Mouse (Mus musculus): Measurements from ENCODE around the gene Slc31a2.
"Not testable (repeated sequence)": the region's sequence is repeated elsewhere in the genome, so short reads cannot be mapped to it uniquely, and the experiment has no call there.

Slc31a2 gene

GRCm38 (mm10) chr4:62262276-62262675 lies at the start of gene Slc31a2:
Gene Slc31a2 (plus strand): TSS chr4:62262562.
- no peak for DNase-seq

GRCm38 (mm10) chr4:62213490-62213889 lies 48.9 kb upstream of the Slc31a2 start:
- no peak for DNase-seq

- DNase-seq = peak; percentile 32
Measured at GRCm38 (mm10) chr4:62228391-62228790, 34.0 kb upstream of the Slc31a2 start.

- DNase-seq = peak; percentile 13
Measured at GRCm38 (mm10) chr4:62229448-62229847, 32.9 kb upstream of the Slc31a2 start.

- no peak for DNase-seq
Measured at GRCm38 (mm10) chr4:62230153-62230552, 32.2 kb upstream of the Slc31a2 start.

GRCm38 (mm10) chr4:62230769-62231168 lies 31.6 kb upstream of the Slc31a2 start, which contains the start of gene Zfp37:
Gene Zfp37 (minus strand): TSS chr4:62231047.
- DNase-seq = no peak

GRCm38 (mm10) chr4:62240586-62240985 lies 21.8 kb upstream of the Slc31a2 start:
- no peak for DNase-seq

- no peak for DNase-seq
Measured at GRCm38 (mm10) chr4:62248328-62248727, 14.0 kb upstream of the Slc31a2 start.

GRCm38 (mm10) chr4:62250896-62251544 lies 11.3 kb upstream of the Slc31a2 start:
- no peak for DNase-seq

- no peak for DNase-seq
Measured at GRCm38 (mm10) chr4:62251776-62252175, 10.6 kb upstream of the Slc31a2 start.

- DNase-seq = no peak
Measured at GRCm38 (mm10) chr4:62254551-62254950, 7.8 kb upstream of the Slc31a2 start.

GRCm38 (mm10) chr4:62256931-62257330 lies 5.4 kb upstream of the Slc31a2 start:
- peak; percentile 26 for DNase-seq

GRCm38 (mm10) chr4:62263133-62263844 lies 927 bp downstream of the Slc31a2 start:
- DNase-seq = peak; percentile 26

GRCm38 (mm10) chr4:62265154-62265836 lies 2.9 kb downstream of the Slc31a2 start:
- DNase-seq = no peak

- DNase-seq = not testable (repeated sequence)
Measured at GRCm38 (mm10) chr4:62266016-62266415, 3.7 kb downstream of the Slc31a2 start.

- no peak for DNase-seq
Measured at GRCm38 (mm10) chr4:62267101-62267500, 4.7 kb downstream of the Slc31a2 start.

- DNase-seq = no peak
Measured at GRCm38 (mm10) chr4:62272696-62273095, 10.3 kb downstream of the Slc31a2 start.

- DNase-seq = no peak
Measured at GRCm38 (mm10) chr4:62273916-62274315, 11.6 kb downstream of the Slc31a2 start.

- DNase-seq = no peak
Measured at GRCm38 (mm10) chr4:62274841-62275536, 12.6 kb downstream of the Slc31a2 start.

GRCm38 (mm10) chr4:62276642-62277041 lies 14.3 kb downstream of the Slc31a2 start:
- no peak for DNase-seq

- DNase-seq = no peak
Measured at GRCm38 (mm10) chr4:62277222-62277621, 14.9 kb downstream of the Slc31a2 start.

GRCm38 (mm10) chr4:62278081-62278480 lies 15.7 kb downstream of the Slc31a2 start:
- peak; percentile 64 for DNase-seq

- DNase-seq = no peak
Measured at GRCm38 (mm10) chr4:62281319-62281718, 19.0 kb downstream of the Slc31a2 start.
